Mouse (Mus musculus) cortical plate, adult 2 months (tissue): Measurements from ENCODE around the gene Kansl1l. TPM values are rescaled to one million over a fixed set of nuclear protein-coding genes. Genes with fewer than 3 reads are reported as not detected.

Experiments
- H3K27ac ChIP-seq: fragments of 200-500 bp; 2 replicates; pipeline ENCODE4 v1.5.1; 2012; ENCODE audit warnings: low read length, control low read depth, inconsistent platforms; ENCODE audit not compliant: insufficient read depth
- H3K4me1 ChIP-seq: fragments of 200-500 bp; 2 replicates; pipeline ENCODE4 v1.6.1; 2011; ENCODE audit warnings: low read length; ENCODE audit not compliant: control insufficient read depth, insufficient read depth
- H3K4me3 ChIP-seq: fragments of 200-500 bp; 2 replicates; pipeline ENCODE4 v1.5.1; 2011; ENCODE audit warnings: mild to moderate bottlenecking, low read length, control low read depth; ENCODE audit not compliant: insufficient read depth
- CTCF ChIP-seq: fragments of 200-500 bp; IDR thresholded peaks from 2 replicates; pipeline ENCODE4 v1.5.1; 2011; ENCODE audit warnings: mild to moderate bottlenecking, control low read depth, low read length; ENCODE audit not compliant: insufficient read depth; ENCODE audit errors: extremely low read depth
- POLR2A ChIP-seq: fragments of 200-500 bp; IDR thresholded peaks from 2 replicates; pipeline ENCODE4 v1.6.1; 2011; ENCODE audit warnings: mild to moderate bottlenecking, low read length, control low read depth; ENCODE audit not compliant: insufficient read depth; ENCODE audit errors: extremely low read depth
- polyA plus RNA-seq: library from polyadenylated mRNA; depleted of rRNA; stranded (reverse); fragments of >200 nt; gene quantifications from 2 replicates; pipeline ENCODE4 v1.2.3, GENCODE M21; 2012

Kansl1l gene
- polyA plus RNA-seq, 1 experiment = 8.0 TPM

- Histone ChIP-seq H3K4me1 (peaks cover 4% of the 10 kb centered on the region; the same call in 1 of the 2 replicates), H3K4me3 (peak overlapping the region; percentile 85), H3K27ac (no peak overlapping the region)
- TF ChIP-seq POLR2A = no peak
- TF ChIP-seq CTCF = no peak
These were observed 528 bp upstream of the Kansl1l start for GRCm38 (mm10) chr1:66817865-66818315.

DNA sequence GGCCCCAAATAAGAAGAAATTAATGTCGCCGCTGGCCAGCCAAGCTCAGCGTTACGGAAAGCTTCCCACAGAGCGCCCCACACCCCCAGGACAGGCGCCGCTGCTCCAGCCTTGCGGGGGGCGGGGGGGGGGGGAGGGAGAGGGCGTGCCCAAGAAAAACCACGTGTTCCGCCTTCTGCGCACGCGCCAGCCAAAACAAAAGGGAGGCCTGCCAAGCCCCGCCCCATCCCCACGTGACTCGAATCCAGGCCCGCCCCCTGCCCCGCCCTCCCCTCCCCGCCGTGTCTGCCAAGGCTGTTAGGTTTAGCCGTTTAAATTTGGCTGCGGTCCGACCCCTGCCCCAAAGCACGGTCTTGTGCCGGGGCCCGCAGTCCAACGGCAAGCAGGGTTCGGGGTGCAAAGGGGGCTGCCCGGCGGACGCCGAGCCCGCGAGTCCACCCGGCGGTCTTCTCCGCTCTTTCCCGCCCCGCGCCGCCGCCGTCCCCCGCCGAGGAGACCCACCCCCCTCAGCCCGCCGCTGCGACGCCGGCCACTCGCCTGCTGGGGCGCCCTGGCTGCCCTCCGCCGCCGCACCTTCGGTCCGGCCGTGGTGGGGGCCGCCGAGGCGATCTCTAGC is 417 bp downstream of the Kansl1l start:
- TF ChIP-seq POLR2A (no peak; the same call in 1 of the 2 replicates), CTCF (no peak)
- Histone ChIP-seq H3K27ac (peak overlapping the region; percentile 96), H3K4me3 (peak overlapping the region; percentile 85), H3K4me1 (peaks cover 4% of the 10 kb centered on the region; the same call in 1 of the 2 replicates)

GRCm38 (mm10) chr1:66815941-66816777 is 1.2 kb downstream of the Kansl1l start:
- 0 out of 2 replicates have a peak, but pooled peaks have one; percentile 11 for TF ChIP-seq POLR2A
- no peak for TF ChIP-seq CTCF
- peak overlapping the region; percentile 85 for H3K4me3 ChIP-seq
- H3K4me1 ChIP-seq = peaks cover 4% of the 10 kb centered on the region; the same call in 1 of the 2 replicates
- H3K27ac ChIP-seq = peak overlapping the region; percentile 96

DNA sequence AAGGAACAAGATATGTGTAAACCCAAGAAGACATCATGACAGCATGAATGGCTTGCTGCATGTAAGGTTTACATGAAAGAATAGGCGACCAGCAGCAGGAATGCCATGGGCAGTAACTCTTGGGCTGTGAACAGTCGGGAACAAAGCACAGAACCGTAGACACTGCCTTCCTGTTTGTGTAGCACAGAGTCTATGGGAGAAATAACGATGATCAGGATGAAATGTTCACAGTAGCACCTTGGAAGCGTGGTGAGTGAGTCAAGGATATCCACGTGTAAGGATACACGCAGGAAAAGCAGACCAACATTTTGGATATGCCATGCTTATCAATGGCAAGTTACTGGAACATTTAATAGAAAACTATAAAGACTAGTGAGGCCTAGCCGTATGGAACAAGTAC is 2.6 kb downstream of the Kansl1l start:
- TF ChIP-seq POLR2A (no peak), CTCF (no peak)
- Histone ChIP-seq H3K4me3 (no peak overlapping the region), H3K27ac (0 out of 2 replicates have a peak overlapping the region, but pooled peaks have one; percentile 13)

DNA sequence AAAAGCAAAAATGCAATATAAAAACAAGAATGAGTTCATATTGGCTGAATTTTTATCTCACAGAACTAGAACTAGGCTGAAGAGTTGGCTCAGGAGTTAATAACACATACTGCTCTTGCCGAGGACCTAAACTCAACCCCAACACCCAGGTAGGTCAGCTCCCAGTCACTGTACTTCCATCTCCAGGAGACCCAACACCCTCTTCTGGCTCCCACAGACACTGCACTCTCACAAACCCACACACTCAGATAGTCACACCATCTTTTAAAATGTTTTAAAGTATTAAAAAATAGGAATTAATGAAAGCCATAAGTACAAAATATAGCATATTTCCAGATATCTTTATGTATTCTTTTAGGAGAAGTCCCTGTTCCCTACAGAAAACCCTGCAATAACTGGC is 4.2 kb downstream of the Kansl1l start:
- no peak overlapping the region for H3K27ac ChIP-seq
- no peak for TF ChIP-seq POLR2A
- 0 out of 2 replicates have a peak, but pooled peaks have one; percentile 1 for TF ChIP-seq CTCF
- H3K4me3 ChIP-seq = no peak overlapping the region
- H3K4me1 ChIP-seq = peaks cover 4% of the 10 kb centered on the region; the same call in 1 of the 2 replicates

More for the DNA sequence above, 2.6 kb downstream of the Kansl1l start:
- peaks cover 4% of the 10 kb centered on the region; the same call in 1 of the 2 replicates for H3K4me1 ChIP-seq

- H3K4me3 ChIP-seq = no peak overlapping the region
- no peaks in the 10 kb centered on the region for H3K4me1 ChIP-seq
- TF ChIP-seq POLR2A (no peak), CTCF (no peak)
- no peak overlapping the region for H3K27ac ChIP-seq
These were observed 10.5 kb downstream of the Kansl1l start for GRCm38 (mm10) chr1:66806821-66807220.

GRCm38 (mm10) chr1:66805408-66805807 is 12.0 kb downstream of the Kansl1l start:
- no peak overlapping the region for H3K4me3 ChIP-seq
- H3K4me1 ChIP-seq = no peaks in the 10 kb centered on the region
- no peak overlapping the region for H3K27ac ChIP-seq
- TF ChIP-seq POLR2A (no peak), CTCF (no peak)

DNA sequence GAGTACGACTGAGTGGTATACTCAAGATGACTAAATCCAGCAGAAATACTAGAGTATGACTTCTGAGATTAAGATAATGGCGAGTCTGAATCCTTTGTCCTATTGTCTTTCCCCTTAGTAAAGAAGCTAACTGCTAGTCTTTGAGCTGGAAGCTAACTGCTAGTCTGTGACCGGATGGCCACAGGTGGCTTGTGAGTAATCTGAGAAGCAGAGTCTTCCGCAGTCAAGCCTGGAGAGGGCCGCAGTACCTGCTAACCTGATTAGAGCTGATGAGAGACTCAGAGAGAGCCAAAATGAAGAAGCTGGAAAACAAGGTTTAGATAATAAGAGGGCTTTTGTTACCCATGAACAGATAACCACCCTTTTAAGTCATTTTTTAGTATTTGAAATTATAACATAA is 12.7 kb downstream of the Kansl1l start:
- H3K4me1 ChIP-seq = no peaks in the 10 kb centered on the region
- no peak overlapping the region for H3K27ac ChIP-seq
- H3K4me3 ChIP-seq = no peak overlapping the region
- TF ChIP-seq CTCF (no peak), POLR2A (no peak)

DNA sequence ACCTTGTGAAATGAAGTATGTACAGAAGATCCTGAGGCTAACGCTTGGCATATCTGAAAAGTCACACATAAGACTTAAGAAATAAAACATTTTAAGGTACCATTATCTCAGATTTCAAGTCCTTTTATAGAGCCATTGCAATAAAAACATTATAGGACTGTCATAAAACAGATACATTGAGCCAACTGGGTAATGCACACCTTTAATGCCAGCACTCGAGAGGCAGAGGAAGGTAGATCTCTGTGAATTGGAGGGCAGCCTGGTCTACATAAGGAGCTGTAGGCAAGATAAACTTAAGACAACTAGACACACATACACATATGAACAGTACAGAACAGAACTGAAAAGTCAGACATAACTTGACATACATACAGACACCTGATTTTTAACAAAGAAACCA is 19.4 kb downstream of the Kansl1l start:
- Histone ChIP-seq H3K4me1 (peaks cover 1% of the 10 kb centered on the region; the same call in 1 of the 2 replicates), H3K27ac (no peak overlapping the region), H3K4me3 (no peak overlapping the region)
- TF ChIP-seq CTCF (no peak), POLR2A (no peak)
